Mouse (Mus musculus): Measurements from ENCODE around the gene Apol9a.

DNA sequence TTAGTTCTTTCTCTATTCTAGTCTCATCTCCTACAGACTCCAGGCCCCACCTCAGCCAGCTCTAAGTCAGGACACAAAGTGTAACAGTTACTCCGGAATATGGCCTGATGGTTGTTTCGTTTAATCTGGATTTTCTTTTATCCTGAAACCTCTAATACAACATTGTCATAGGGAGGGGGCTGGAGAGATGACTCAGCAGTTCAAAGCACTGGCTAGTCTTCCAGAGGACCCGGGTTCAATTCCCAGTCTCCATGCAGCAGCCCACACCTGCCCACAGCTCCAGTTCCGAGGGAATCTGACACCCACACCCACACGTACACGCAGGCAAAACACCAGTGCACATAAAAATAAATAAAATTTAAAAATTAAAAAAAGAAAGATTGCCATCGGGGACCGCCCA is 51.0 kb downstream of the Apol9a start:
- TF ChIP-seq CTCF (IDR thresholded peaks at IDR 0.05; ENCODE audit: extremely low read depth, insufficient read depth, insufficient read length, insufficient replicate concordance) (no peak), POLR2A (IDR thresholded peaks at IDR 0.05; ENCODE audit: low read depth, low read length) (no peak)

Measured in spleen, adult 2 months (tissue).